Mouse (Mus musculus) spleen, postnatal 4 days (tissue): ENCODE results near the gene Olfr1471.
"Not testable (repeated sequence)": the region's sequence is repeated elsewhere in the genome, so short reads cannot be mapped to it uniquely, and the experiment has no call there.

Experiments used
- DNase-seq, 2 experiments: peaks; one replicate each; pipeline ENCODE4 v3.0.0; 2022; ENCODE audit warnings: low spot score in 2 of 2

Gene Olfr1471

GRCm38 (mm10) chr19:13443109-13443508 is at the start of gene Olfr1471:
Gene Olfr1471, plus strand, starts transcription at chr19:13443409.
- DNase-seq: not testable (repeated sequence)

- no peak for DNase-seq
Observed at GRCm38 (mm10) chr19:13407549-13407948, 35.7 kb upstream of the Olfr1471 start, which contains the start of gene Olfr1469. Gene Olfr1469, plus strand, starts transcription at chr19:13407849.

- DNase-seq: no peak
Observed at GRCm38 (mm10) chr19:13455986-13456385, 12.8 kb downstream of the Olfr1471 start, which contains the start of gene Olfr1472. Gene Olfr1472, minus strand, starts transcription at chr19:13456086.

- not testable (repeated sequence) for DNase-seq
Observed at GRCm38 (mm10) chr19:13469265-13469664, 26.1 kb downstream of the Olfr1471 start, which contains the start of gene Olfr1474. Gene Olfr1474, plus strand, starts transcription at chr19:13469565.

- DNase-seq: no peak
Observed at GRCm38 (mm10) chr19:13480096-13480495, 36.9 kb downstream of the Olfr1471 start, which contains the start of gene Olfr1475. Gene Olfr1475, minus strand, starts transcription at chr19:13480196.

GRCm38 (mm10) chr19:13500246-13500645 is 57.0 kb downstream of the Olfr1471 start, which contains the start of gene Olfr1477:
Gene Olfr1477, plus strand, starts transcription at chr19:13500546.
- DNase-seq: no peak
